Mouse (Mus musculus): ENCODE measurements around the gene Exosc2. TPM values are rescaled to one million over a fixed set of nuclear protein-coding genes. Genes with fewer than 3 reads are reported as not detected.

Gene Exosc2
- total and polyA plus RNA-seq, 3 experiments = 128 to 219 (median 172) TPM

DNA sequence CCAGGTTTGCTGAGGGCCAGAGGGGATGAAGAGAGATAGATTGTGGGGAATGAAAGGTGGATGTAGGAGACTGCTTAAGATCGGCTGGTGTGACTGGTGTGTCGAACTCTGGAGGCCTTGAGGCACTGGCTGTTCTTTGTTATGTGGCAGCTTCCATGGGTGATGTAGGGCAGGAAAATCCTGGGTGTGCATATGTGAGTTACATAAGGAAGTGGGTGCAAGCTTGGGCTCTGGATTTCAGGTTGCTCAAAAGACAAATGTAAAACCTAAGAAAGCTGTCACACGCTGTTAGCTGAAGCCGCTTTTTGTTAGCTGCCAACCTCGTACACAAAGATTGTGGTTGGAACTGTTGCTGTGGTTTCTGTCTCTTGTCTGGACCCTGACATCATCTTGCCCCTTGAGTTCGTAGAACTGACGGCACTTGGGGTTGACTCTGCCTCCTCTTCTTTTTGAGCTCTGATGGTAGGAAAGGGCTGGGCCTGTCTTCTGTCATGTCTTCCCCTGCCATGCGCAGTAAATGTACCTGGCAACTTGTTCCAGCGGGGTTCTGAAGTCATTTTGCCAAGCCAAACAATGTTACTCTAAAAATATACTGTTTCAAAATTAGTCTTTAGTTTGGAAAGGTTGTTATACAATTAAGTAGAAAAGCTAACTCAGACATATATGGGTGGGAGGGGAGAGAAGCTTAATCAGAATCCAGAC is 57.2 kb downstream of the Exosc2 start:
- H3K27me3 ChIP-seq (ENCODE audit: control insufficient read depth in 1 of 2, insufficient read depth in 2 of 2, low read length in 2 of 2) = no peaks in the 10 kb centered on the region
- H3K27ac ChIP-seq (ENCODE audit: control insufficient read depth, low read depth, low read length) = no peak overlapping the region
- TF ChIP-seq JUND (IDR thresholded peaks at IDR 0.05; ENCODE audit: low read depth, low read length) (no peak), HCFC1 (IDR thresholded peaks at IDR 0.05; ENCODE audit: low read depth, low read length) (no peak), NELFE (IDR thresholded peaks at IDR 0.05; ENCODE audit: low read depth, low read length) (no peak), RCOR1 (IDR thresholded peaks at IDR 0.05; ENCODE audit: low read depth, low read length) (no peak), CTCF (IDR thresholded peaks at IDR 0.05 in 2 of 3, conservative IDR thresholded peaks at IDR 0.05 in 1 of 3; ENCODE audit: control insufficient read depth in 1 of 3, insufficient read depth in 1 of 3, low read depth in 2 of 3, low read length in 3 of 3, poor library complexity in 1 of 3, severe bottlenecking in 1 of 3) (no peak), MYC (IDR thresholded peaks at IDR 0.05; ENCODE audit: low read depth, low read length) (no peak), MAZ (IDR thresholded peaks at IDR 0.05; ENCODE audit: low read depth, low read length) (no peak), CHD1 (IDR thresholded peaks at IDR 0.05; ENCODE audit: low read depth, low read length) (no peak), NRF1 (IDR thresholded peaks at IDR 0.05; ENCODE audit: insufficient read depth, low read depth, low read length, poor library complexity, severe bottlenecking) (no peak), ZKSCAN1 (IDR thresholded peaks at IDR 0.05; ENCODE audit: low read depth, low read length) (no peak), UBTF (IDR thresholded peaks at IDR 0.05; ENCODE audit: borderline replicate concordance, insufficient read depth, low read depth, low read length) (no peak), POLR2AphosphoS2 (IDR thresholded peaks at IDR 0.05; ENCODE audit: low read length) (no peak), EP300 (IDR thresholded peaks at IDR 0.05; ENCODE audit: low read depth in 1 of 2, low read length in 2 of 2) (no peak), BHLHE40 (IDR thresholded peaks at IDR 0.05; ENCODE audit: borderline replicate concordance, low read depth, low read length) (no peak), POLR2AphosphoS5 (IDR thresholded peaks at IDR 0.05; ENCODE audit: borderline replicate concordance, low read depth, low read length) (no peak)
- H3K4me3 ChIP-seq (ENCODE audit: control insufficient read depth in 1 of 2, insufficient read depth in 1 of 2, low read depth in 2 of 2, low read length in 2 of 2) = no peak overlapping the region
- peaks cover 4 to 12% of the 10 kb centered on the region in 2 experiments; a peak in 3 of 4 replicates for H3K4me1 ChIP-seq (ENCODE audit: control insufficient read depth in 1 of 2, insufficient read depth in 2 of 2, low read length in 2 of 2)
- no peaks in the 10 kb centered on the region for H3K9me3 ChIP-seq (replicated peaks; ENCODE audit: insufficient read depth, low read length)
- 0 out of 2 replicates have a peak, but pooled peaks cover 3% of the 10 kb centered on the region for H3K79me2 ChIP-seq (ENCODE audit: control insufficient read depth, insufficient read depth, low read length, poor library complexity)
- peaks cover 0 to 7% of the 10 kb centered on the region in 2 experiments; a peak in 2 of 4 replicates for H3K36me3 ChIP-seq (ENCODE audit: control insufficient read depth in 1 of 2, insufficient read depth in 2 of 2, low read length in 2 of 2)
- DNase-seq (ENCODE audit: low read depth, low spot score) = no peak
- H3K9ac ChIP-seq (ENCODE audit: control insufficient read depth, low read depth, low read length, poor library complexity, severe bottlenecking) = no peak overlapping the region

DNA sequence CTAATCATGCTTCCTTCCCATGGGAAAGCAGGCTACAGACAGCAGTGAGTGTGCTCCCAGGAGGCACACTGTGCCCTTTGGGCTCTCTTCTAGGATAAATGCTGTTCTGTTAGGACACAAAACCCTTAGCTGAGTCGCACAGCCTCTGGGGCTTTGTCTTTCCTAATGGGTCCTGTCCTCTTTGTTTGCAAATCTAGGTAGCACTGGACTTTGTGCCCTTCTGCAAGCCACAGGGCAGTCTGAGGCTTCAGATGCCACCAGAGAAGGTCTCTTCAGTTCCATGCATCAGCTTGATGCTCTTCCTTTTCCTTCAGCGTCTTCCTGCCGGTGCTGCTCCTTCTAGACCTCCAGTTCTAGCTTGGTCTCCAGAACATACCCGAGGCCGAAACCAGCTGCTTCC is 60.1 kb downstream of the Exosc2 start:
- DNase-seq (ENCODE audit: low read depth, low spot score) = no peak
- H3K27me3 ChIP-seq (ENCODE audit: control insufficient read depth in 1 of 2, insufficient read depth in 2 of 2, low read length in 2 of 2) = no peaks in the 10 kb centered on the region
- H3K4me3 ChIP-seq (ENCODE audit: control insufficient read depth in 1 of 2, insufficient read depth in 1 of 2, low read depth in 2 of 2, low read length in 2 of 2) = no peak overlapping the region
- no peak overlapping the region for H3K9ac ChIP-seq (ENCODE audit: control insufficient read depth, low read depth, low read length, poor library complexity, severe bottlenecking)
- H3K9me3 ChIP-seq (replicated peaks; ENCODE audit: insufficient read depth, low read length) = no peaks in the 10 kb centered on the region
- H3K27ac ChIP-seq (ENCODE audit: control insufficient read depth, low read depth, low read length) = no peak overlapping the region
- H3K79me2 ChIP-seq (ENCODE audit: control insufficient read depth, insufficient read depth, low read length, poor library complexity) = 0 out of 2 replicates have a peak, but pooled peaks cover 3% of the 10 kb centered on the region
- no peaks in the 10 kb centered on the region; a peak in 2 of 4 replicates for H3K36me3 ChIP-seq (ENCODE audit: control insufficient read depth in 1 of 2, insufficient read depth in 2 of 2, low read length in 2 of 2)
- peaks cover 0 to 7% of the 10 kb centered on the region in 2 experiments; a peak in 2 of 4 replicates for H3K4me1 ChIP-seq (ENCODE audit: control insufficient read depth in 1 of 2, insufficient read depth in 2 of 2, low read length in 2 of 2)
- TF ChIP-seq NELFE (IDR thresholded peaks at IDR 0.05; ENCODE audit: low read depth, low read length) = no peak
- no peak for TF ChIP-seq ZC3H11A (IDR thresholded peaks at IDR 0.05; ENCODE audit: low read depth, low read length)
- no peak for TF ChIP-seq POLR2AphosphoS5 (IDR thresholded peaks at IDR 0.05; ENCODE audit: borderline replicate concordance, low read depth, low read length)
- TF ChIP-seq MAFK (IDR thresholded peaks at IDR 0.05; ENCODE audit: borderline replicate concordance, low read depth, low read length) = no peak
- no peak for TF ChIP-seq MEF2A (IDR thresholded peaks at IDR 0.05; ENCODE audit: extremely low read depth, insufficient replicate concordance, low read depth, low read length, poor library complexity, severe bottlenecking)
- no peak for TF ChIP-seq SMC3 (IDR thresholded peaks at IDR 0.05; ENCODE audit: low read depth, low read length)
- no peak for TF ChIP-seq HCFC1 (IDR thresholded peaks at IDR 0.05; ENCODE audit: low read depth, low read length)
- TF ChIP-seq RAD21 (IDR thresholded peaks at IDR 0.05; ENCODE audit: low read depth, low read length) = no peak
- TF ChIP-seq USF1 (IDR thresholded peaks at IDR 0.05; ENCODE audit: low read depth, low read length) = no peak
- TF ChIP-seq ZKSCAN1 (IDR thresholded peaks at IDR 0.05; ENCODE audit: low read depth, low read length) = no peak
- TF ChIP-seq POLR2A (IDR thresholded peaks at IDR 0.05; ENCODE audit: control insufficient read depth in 1 of 2, insufficient read depth in 1 of 2, low read depth in 1 of 2, low read length in 2 of 2, poor library complexity in 1 of 2) = no peak
- TF ChIP-seq UBTF (IDR thresholded peaks at IDR 0.05; ENCODE audit: borderline replicate concordance, insufficient read depth, low read depth, low read length) = no peak
- TF ChIP-seq KAT2A (conservative IDR thresholded peaks at IDR 0.05; ENCODE audit: low read depth, low read length) = no peak

All from MEL (cell line).